Mouse (Mus musculus) megakaryocyte, embryonic 14.5 days (primary cell): ENCODE data around the gene Crocc.

Experiments used
- FLI1 ChIP-seq: IDR thresholded peaks from 2 replicates; pipeline ENCODE4 v1.6.1; 2012; ENCODE audit warnings: low read length, inconsistent platforms, mixed read lengths
- GATA1 ChIP-seq: IDR thresholded peaks from 3 replicates; pipeline ENCODE4 v1.6.1; 2012; ENCODE audit warnings: mixed read lengths, low read length, inconsistent platforms, borderline replicate concordance

DNA sequence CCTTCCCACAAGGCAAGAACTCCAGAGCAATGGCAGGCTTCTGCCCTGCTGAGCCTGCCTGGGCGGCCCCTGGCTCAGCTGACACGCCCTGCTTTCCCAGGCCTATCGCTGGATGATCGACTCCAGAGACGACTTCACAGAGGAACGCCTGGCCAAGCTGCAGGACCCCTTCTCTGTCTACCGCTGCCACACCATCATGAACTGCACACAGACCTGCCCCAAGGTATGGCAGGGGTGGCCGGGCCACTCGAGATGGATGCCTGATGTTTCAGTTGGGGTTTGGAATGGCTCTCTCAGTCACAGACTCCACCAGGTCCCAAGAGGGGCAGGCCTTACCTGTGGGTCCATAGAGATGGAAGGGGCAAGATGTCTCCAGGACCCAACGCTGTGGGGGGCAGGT, 83.1 kb downstream of the Crocc start:
- TF ChIP-seq GATA1 (no peak), FLI1 (no peak)
